Mouse (Mus musculus): ENCODE data around the gene Cog7. TPM values are rescaled to one million over a fixed set of nuclear protein-coding genes. Genes with fewer than 3 reads are reported as not detected.

The Cog7 gene
- polyA plus RNA-seq, 1 experiment from 2014 or later = 23.0 TPM

GRCm38 (mm10) chr7:121971698-121972097 is 9.8 kb downstream of the Cog7 start:
- no peaks in the 10 kb centered on the region for H3K4me1 ChIP-seq
- 89% methylated on average over 3 of the region's 3 CpGs for WGBS
- H3K36me3 ChIP-seq (replicated peaks) = peaks cover 43% of the 10 kb centered on the region
- no peak for DNase-seq (ENCODE audit: low spot score)
- no peak overlapping the region for H3K27ac ChIP-seq (replicated peaks)
- H3K4me3 ChIP-seq = no peak overlapping the region
- H3K9me3 ChIP-seq = no peaks in the 10 kb centered on the region
- no peaks in the 10 kb centered on the region for H3K27me3 ChIP-seq (replicated peaks; ENCODE audit: low read depth, poor library complexity, severe bottlenecking)

DNA sequence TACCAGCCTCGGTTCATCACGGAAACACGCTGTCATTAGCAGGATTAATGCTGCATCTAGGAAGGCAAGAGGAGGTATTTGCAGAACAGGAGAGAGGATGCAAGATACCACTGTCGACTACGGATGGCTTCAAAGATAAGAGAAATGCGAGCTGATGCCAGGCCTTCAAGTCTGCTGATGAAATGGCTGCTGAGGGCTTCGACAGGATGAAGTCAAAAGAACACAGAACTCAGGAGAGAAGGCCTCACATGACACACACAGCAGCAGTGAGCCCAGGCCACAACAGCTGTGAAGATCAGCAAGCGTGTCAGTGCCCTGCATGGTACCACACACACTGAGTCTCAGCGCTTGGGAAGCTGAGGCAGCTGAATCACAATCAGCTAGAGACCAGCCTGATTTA is 11.3 kb downstream of the Cog7 start:
- Histone ChIP-seq H3K4me3 (no peak overlapping the region), H3K4me1 (no peaks in the 10 kb centered on the region), H3K27me3 (replicated peaks; ENCODE audit: low read depth, poor library complexity, severe bottlenecking) (no peaks in the 10 kb centered on the region), H3K27ac (replicated peaks) (no peak overlapping the region), H3K36me3 (replicated peaks) (peaks cover 45% of the 10 kb centered on the region), H3K9me3 (no peaks in the 10 kb centered on the region)
- no peak for DNase-seq (ENCODE audit: low spot score)
- WGBS = 90% methylated on average over 9 of the region's 9 CpGs

DNA sequence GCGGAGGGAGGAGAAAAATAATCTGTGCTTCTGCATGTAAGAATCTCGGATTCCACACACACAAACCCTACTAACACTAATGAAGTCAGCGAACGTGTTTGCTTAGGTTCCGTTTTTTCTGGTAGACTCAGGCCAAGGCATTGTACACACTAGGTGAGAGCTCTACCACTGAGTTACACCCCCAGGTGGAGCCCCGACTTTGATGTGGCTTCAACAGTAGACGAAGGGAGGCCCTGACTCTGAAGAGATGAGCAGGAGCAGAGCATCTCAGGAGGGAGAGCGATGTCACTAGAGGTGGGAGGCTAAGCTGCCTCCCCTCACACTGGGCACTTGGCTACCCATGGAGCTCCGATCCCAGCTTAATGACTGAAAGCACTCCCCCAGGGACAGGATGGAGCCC is 12.7 kb downstream of the Cog7 start:
- no peaks in the 10 kb centered on the region for H3K27me3 ChIP-seq (replicated peaks; ENCODE audit: low read depth, poor library complexity, severe bottlenecking)
- no peaks in the 10 kb centered on the region for H3K4me1 ChIP-seq
- DNase-seq (ENCODE audit: low spot score) = no peak
- H3K27ac ChIP-seq (replicated peaks) = no peak overlapping the region
- 89% methylated on average over 9 of the region's 9 CpGs for WGBS
- peaks cover 56% of the 10 kb centered on the region for H3K36me3 ChIP-seq (replicated peaks)
- 0 out of 2 replicates have a peak, but pooled peaks cover 3% of the 10 kb centered on the region for H3K9me3 ChIP-seq
- H3K4me3 ChIP-seq = no peak overlapping the region

GRCm38 (mm10) chr7:121968242-121968641 is 13.3 kb downstream of the Cog7 start:
- Histone ChIP-seq H3K4me1 (no peaks in the 10 kb centered on the region), H3K9me3 (0 out of 2 replicates have a peak, but pooled peaks cover 3% of the 10 kb centered on the region), H3K27ac (replicated peaks) (no peak overlapping the region), H3K36me3 (replicated peaks) (peaks cover 56% of the 10 kb centered on the region), H3K27me3 (replicated peaks; ENCODE audit: low read depth, poor library complexity, severe bottlenecking) (no peaks in the 10 kb centered on the region), H3K4me3 (no peak overlapping the region)
- WGBS = 88% methylated on average over 8 of the region's 8 CpGs
- no peak for DNase-seq (ENCODE audit: low spot score)

GRCm38 (mm10) chr7:121966169-121966568 is 15.3 kb downstream of the Cog7 start:
- DNase-seq (ENCODE audit: low spot score) = no peak
- 93% methylated on average over 7 of the region's 7 CpGs for WGBS
- peaks cover 59% of the 10 kb centered on the region for H3K36me3 ChIP-seq (replicated peaks)

DNA sequence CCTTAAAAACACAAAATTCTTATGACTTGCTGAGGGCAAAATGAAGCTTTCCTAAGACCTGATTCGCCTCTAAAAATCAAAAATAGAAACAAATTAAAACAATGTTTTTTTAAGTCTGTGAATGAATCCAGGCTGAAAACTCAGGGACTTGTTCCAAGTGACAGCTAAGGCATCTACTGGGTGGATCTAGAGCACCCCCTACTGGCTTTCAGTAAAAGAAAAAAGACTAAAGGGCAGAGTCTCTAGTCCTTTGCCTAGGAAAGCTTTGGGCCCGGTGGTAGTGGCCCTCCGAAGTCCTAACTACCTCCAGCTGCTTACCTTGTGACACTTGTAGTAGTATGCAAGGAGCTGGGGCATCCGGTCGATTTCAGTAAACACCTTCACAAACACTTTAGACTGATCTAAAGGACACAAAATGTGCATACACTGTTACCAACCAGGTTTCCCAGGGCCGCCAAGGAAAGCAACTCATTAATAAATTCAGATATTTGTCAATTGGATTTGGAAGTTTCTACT is 17.6 kb downstream of the Cog7 start:
- DNase-seq (ENCODE audit: low spot score) = peak; percentile 38
- H3K4me1 ChIP-seq = no peaks in the 10 kb centered on the region
- H3K27me3 ChIP-seq (replicated peaks; ENCODE audit: low read depth, poor library complexity, severe bottlenecking) = no peaks in the 10 kb centered on the region
- H3K9me3 ChIP-seq = 0 out of 2 replicates have a peak, but pooled peaks cover 3% of the 10 kb centered on the region
- 66% methylated on average over 6 of the region's 6 CpGs for WGBS
- no peak overlapping the region for H3K27ac ChIP-seq (replicated peaks)
- peaks cover 42% of the 10 kb centered on the region for H3K36me3 ChIP-seq (replicated peaks)
- no peak overlapping the region for H3K4me3 ChIP-seq

More at GRCm38 (mm10) chr7:121966169-121966568, 15.3 kb downstream of the Cog7 start:
- H3K27ac ChIP-seq (replicated peaks) = no peak overlapping the region
- H3K9me3 ChIP-seq = 0 out of 2 replicates have a peak, but pooled peaks cover 3% of the 10 kb centered on the region
- no peaks in the 10 kb centered on the region for H3K4me1 ChIP-seq
- no peaks in the 10 kb centered on the region for H3K27me3 ChIP-seq (replicated peaks; ENCODE audit: low read depth, poor library complexity, severe bottlenecking)
- H3K4me3 ChIP-seq = no peak overlapping the region

DNA sequence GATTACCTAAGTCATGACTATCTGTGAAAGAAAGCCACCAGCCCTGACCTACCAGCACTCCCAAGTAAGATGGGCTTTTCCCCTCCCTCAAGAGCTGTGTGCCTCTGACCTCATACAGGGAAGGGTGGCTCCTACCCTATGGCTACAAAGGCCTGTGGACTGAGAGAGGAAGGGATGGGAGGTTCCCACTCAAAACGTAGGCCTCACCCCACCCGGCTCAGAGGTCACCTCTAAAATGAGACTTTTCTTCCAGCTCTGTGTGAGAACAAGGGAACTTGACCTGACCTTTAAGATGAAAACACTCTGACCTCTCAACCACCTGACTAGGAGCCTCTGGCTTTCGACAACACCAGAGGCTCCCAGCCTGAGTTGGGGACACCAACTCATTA is 18.9 kb downstream of the Cog7 start:
- Histone ChIP-seq H3K27me3 (replicated peaks; ENCODE audit: low read depth, poor library complexity, severe bottlenecking) (no peaks in the 10 kb centered on the region), H3K4me3 (no peak overlapping the region), H3K36me3 (replicated peaks) (peaks cover 40% of the 10 kb centered on the region), H3K4me1 (no peaks in the 10 kb centered on the region), H3K27ac (replicated peaks) (no peak overlapping the region), H3K9me3 (0 out of 2 replicates have a peak, but pooled peaks cover 3% of the 10 kb centered on the region)
- WGBS = 82% methylated on average over 3 of the region's 3 CpGs
- DNase-seq (ENCODE audit: low spot score) = no peak

DNA sequence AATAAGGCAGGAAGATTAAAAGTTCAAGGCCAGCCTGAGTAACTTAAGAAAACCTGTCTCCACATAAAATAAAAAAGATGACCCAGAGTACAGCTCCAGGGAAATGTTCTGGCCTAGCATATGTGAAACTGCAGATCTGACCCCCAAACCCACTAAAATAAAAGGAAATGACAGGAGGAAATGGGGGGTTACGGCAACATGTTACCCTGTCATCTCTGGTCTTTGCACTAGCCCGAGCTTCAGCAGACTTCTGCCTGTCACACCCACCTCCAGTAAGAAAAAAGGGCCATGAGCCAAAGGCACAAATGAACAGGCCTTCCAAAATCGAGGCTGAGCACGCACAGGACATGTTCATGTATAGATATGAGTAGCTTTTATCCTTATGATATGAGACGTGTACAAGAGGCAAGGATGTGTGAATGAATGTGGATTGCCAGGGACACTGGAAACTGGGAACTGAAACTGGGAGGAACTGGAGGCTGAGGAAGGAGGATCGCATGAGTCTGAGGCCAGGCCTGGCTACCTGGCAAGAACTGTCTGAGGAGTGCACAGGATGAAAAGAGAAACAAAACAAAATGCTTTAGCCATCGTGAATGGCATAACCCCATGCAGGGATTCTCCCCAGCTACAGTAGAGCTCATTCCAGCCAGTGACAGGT is 19.5 kb downstream of the Cog7 start:
- 0 out of 2 replicates have a peak, but pooled peaks cover 3% of the 10 kb centered on the region for H3K9me3 ChIP-seq
- H3K27ac ChIP-seq (replicated peaks) = no peak overlapping the region
- WGBS = 87% methylated on average over 7 of the region's 7 CpGs
- H3K4me3 ChIP-seq = no peak overlapping the region
- no peaks in the 10 kb centered on the region for H3K4me1 ChIP-seq
- peaks cover 40% of the 10 kb centered on the region for H3K36me3 ChIP-seq (replicated peaks)
- H3K27me3 ChIP-seq (replicated peaks; ENCODE audit: low read depth, poor library complexity, severe bottlenecking) = no peaks in the 10 kb centered on the region
- DNase-seq (ENCODE audit: low spot score) = no peak

GRCm38 (mm10) chr7:121955802-121956201 is 25.7 kb downstream of the Cog7 start:
- Histone ChIP-seq H3K9me3 (no peaks in the 10 kb centered on the region), H3K27me3 (replicated peaks; ENCODE audit: low read depth, poor library complexity, severe bottlenecking) (no peaks in the 10 kb centered on the region), H3K4me3 (no peak overlapping the region), H3K36me3 (replicated peaks) (peaks cover 26% of the 10 kb centered on the region), H3K27ac (replicated peaks) (no peak overlapping the region), H3K4me1 (0 out of 2 replicates have a peak, but pooled peaks cover 2% of the 10 kb centered on the region)
- DNase-seq (ENCODE audit: low spot score) = no peak
- 86% methylated on average over 12 of the region's 12 CpGs for WGBS

DNA sequence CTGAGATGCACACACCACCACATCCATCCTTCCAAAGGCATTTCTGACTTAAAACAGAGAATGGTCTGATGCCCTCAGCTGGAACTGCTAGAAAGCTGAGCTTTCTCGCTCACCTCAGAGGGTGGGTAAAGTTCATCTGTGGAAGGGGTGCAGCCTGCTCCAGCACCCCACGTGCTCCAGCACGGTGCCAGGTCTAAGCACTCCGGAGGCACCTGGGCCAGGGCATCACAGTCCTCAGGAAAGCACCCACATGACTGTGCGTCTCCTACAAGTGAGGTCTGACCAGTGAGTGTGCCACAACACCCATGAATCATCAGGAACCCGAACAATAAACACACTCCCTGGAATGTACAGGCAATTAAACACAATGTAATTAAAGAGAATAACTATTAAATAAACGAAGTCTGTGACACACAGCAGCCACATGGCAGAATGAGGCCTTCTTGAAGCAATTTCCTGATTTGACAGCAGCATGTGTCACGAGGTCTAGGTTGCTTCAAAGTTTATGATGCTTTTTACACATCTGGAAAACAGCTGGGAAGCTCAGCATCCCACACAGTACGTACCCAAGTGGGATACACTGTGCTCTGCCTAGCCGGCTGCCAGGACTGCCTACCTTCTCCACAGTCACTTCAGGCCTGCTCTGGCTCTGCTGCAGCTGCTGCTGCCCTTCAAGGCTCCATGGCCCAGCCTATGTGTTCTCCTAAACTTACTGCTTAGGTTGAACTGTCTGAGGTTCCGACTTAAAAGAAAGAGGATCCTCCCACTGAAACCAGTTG is 26.4 kb downstream of the Cog7 start:
- DNase-seq (ENCODE audit: low spot score) = no peak
- Histone ChIP-seq H3K36me3 (replicated peaks) (peaks cover 32% of the 10 kb centered on the region), H3K4me1 (0 out of 2 replicates have a peak, but pooled peaks cover 2% of the 10 kb centered on the region), H3K27ac (replicated peaks) (no peak overlapping the region), H3K9me3 (no peaks in the 10 kb centered on the region), H3K4me3 (no peak overlapping the region), H3K27me3 (replicated peaks; ENCODE audit: low read depth, poor library complexity, severe bottlenecking) (no peaks in the 10 kb centered on the region)
- 83% methylated on average over 11 of the region's 11 CpGs for WGBS

DNA sequence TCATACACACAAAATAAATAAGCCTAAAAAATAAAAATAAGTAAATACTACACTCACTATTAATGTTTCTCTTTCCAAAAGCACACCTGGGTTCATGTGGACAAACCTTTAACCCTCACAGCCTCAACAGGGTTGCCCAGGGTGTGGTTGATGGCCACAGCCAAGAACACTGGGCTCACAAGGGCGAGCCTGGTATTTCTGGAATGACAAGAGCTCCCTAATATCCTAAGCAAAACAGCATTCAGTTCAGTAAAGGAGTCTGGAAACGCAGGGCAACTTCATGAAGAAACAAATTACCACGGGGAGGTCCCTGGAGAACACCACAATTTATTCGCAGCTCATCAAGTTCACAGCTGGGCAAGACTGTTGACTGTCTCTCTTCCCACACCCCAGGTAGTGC is 34.0 kb downstream of the Cog7 start:
- no peak overlapping the region for H3K27ac ChIP-seq (replicated peaks)
- 82% methylated on average over 4 of the region's 4 CpGs for WGBS
- no peak for DNase-seq (ENCODE audit: low spot score)
- H3K9me3 ChIP-seq = no peaks in the 10 kb centered on the region
- H3K27me3 ChIP-seq (replicated peaks; ENCODE audit: low read depth, poor library complexity, severe bottlenecking) = no peaks in the 10 kb centered on the region
- peaks cover 42% of the 10 kb centered on the region for H3K36me3 ChIP-seq (replicated peaks)
- no peak overlapping the region for H3K4me3 ChIP-seq
- H3K4me1 ChIP-seq = no peaks in the 10 kb centered on the region

DNA sequence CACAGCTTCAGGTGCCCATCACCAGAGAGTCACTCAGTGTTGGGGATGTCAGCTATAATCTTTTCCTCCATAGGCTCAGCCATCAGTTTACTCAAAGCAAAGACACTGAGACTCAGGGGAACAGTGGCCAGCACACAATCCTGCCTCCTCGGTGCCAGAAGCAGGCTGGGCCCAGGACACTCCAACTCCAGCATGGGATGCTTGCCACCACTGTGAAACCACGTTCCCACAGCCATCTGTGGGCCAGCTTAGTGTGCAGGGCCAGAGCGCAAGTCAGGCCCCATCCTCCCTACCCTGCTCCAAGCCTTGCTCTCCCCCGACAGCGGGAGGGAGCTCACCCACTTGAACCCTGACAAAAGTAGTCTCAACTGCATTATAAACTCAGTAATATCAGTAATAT is 35.3 kb downstream of the Cog7 start:
- H3K9me3 ChIP-seq = no peaks in the 10 kb centered on the region
- H3K36me3 ChIP-seq (replicated peaks) = peaks cover 48% of the 10 kb centered on the region
- H3K27ac ChIP-seq (replicated peaks) = no peak overlapping the region
- no peak for DNase-seq (ENCODE audit: low spot score)
- no peaks in the 10 kb centered on the region for H3K4me1 ChIP-seq
- no peak overlapping the region for H3K4me3 ChIP-seq
- H3K27me3 ChIP-seq (replicated peaks; ENCODE audit: low read depth, poor library complexity, severe bottlenecking) = no peaks in the 10 kb centered on the region
- 87% methylated on average over 5 of the region's 5 CpGs for WGBS

Data from embryonic facial prominence, embryonic 10.5 days (tissue).